Mouse (Mus musculus) adrenal gland, postnatal 25 days (tissue): Measurements from ENCODE around the gene Dusp15. TPM values are rescaled to one million over a fixed set of nuclear protein-coding genes. Genes with fewer than 3 reads are reported as not detected.

Source experiments
- DNase-seq: peaks from one replicate; pipeline ENCODE4 v3.0.0; 2021; ENCODE audit warnings: mixed read lengths
- total RNA-seq: library from RNA; stranded (reverse); gene quantifications from 2 replicates; pipeline ENCODE4 v1.2.3, GENCODE M21; 2021

Gene Dusp15
- total RNA-seq, 1 experiment from 2014 or later: 4.9 TPM

GRCm38 (mm10) chr2:152931456-152932160, 19.9 kb downstream of the Dusp15 start:
- no peak for DNase-seq

GRCm38 (mm10) chr2:152930276-152930675, 21.2 kb downstream of the Dusp15 start:
- no peak for DNase-seq

- DNase-seq: no peak
Measured at GRCm38 (mm10) chr2:152928988-152929370, 22.5 kb downstream of the Dusp15 start.

GRCm38 (mm10) chr2:152928219-152928987, 23.1 kb downstream of the Dusp15 start:
- DNase-seq: no peak

- DNase-seq: no peak
Measured at GRCm38 (mm10) chr2:152927371-152927770, 24.1 kb downstream of the Dusp15 start.

GRCm38 (mm10) chr2:152926896-152927295, 24.6 kb downstream of the Dusp15 start:
- no peak for DNase-seq

GRCm38 (mm10) chr2:152925189-152925872, 26.2 kb downstream of the Dusp15 start:
- DNase-seq: peak; percentile 69

GRCm38 (mm10) chr2:152924543-152924942, 27.0 kb downstream of the Dusp15 start:
- DNase-seq: no peak

GRCm38 (mm10) chr2:152924128-152924527, 27.4 kb downstream of the Dusp15 start:
- no peak for DNase-seq

GRCm38 (mm10) chr2:152923621-152924020, 27.9 kb downstream of the Dusp15 start:
- DNase-seq: no peak

GRCm38 (mm10) chr2:152922376-152922775, 29.1 kb downstream of the Dusp15 start:
- DNase-seq: no peak

GRCm38 (mm10) chr2:152917671-152918070, 33.8 kb downstream of the Dusp15 start:
- DNase-seq: no peak

GRCm38 (mm10) chr2:152916111-152916510, 35.4 kb downstream of the Dusp15 start:
- no peak for DNase-seq

GRCm38 (mm10) chr2:152915453-152915852, 36.0 kb downstream of the Dusp15 start:
- no peak for DNase-seq

- DNase-seq: peak; percentile 88
Measured at GRCm38 (mm10) chr2:152914310-152915120, 37.0 kb downstream of the Dusp15 start.

GRCm38 (mm10) chr2:152913471-152913870, 38.0 kb downstream of the Dusp15 start:
- no peak for DNase-seq

- no peak for DNase-seq
Measured at GRCm38 (mm10) chr2:152911432-152911831, 40.1 kb downstream of the Dusp15 start.

- DNase-seq: no peak
Measured at GRCm38 (mm10) chr2:152911031-152911430, 40.5 kb downstream of the Dusp15 start, which contains the start of gene Mylk2. Mylk2 (plus strand) TSS chr2:152911352.

GRCm38 (mm10) chr2:152909848-152910247, 41.6 kb downstream of the Dusp15 start:
- no peak for DNase-seq

- no peak for DNase-seq
Measured at GRCm38 (mm10) chr2:152907114-152907943, 44.2 kb downstream of the Dusp15 start.
